Mouse (Mus musculus) left cerebral cortex, adult 8-10 months (tissue): ENCODE data around the gene Psmd8. TPM values are rescaled to one million over a fixed set of nuclear protein-coding genes. Genes with fewer than 3 reads are reported as not detected.
"Not testable (repeated sequence)": the region's sequence is repeated elsewhere in the genome, so short reads cannot be mapped to it uniquely, and the experiment has no call there.

ENCODE experiments used
- DNase-seq, 2 experiments: peaks; one replicate each; pipeline ENCODE4 v3.0.0; 2022; ENCODE audit warnings: low spot score in 2 of 2
- total RNA-seq, 4 experiments: library from RNA; stranded (reverse); gene quantifications; 2 replicates each; pipeline ENCODE4 v1.2.4; 2022

Psmd8 gene
- total RNA-seq, 4 experiments from 2014 or later, result 118 to 137 (median 127) TPM

- DNase-seq, result not testable (repeated sequence)
Measured at GRCm38 (mm10) chr7:29139237-29139636, 41.3 kb downstream of the Psmd8 start.

GRCm38 (mm10) chr7:29137429-29137828 is 43.1 kb downstream of the Psmd8 start:
- DNase-seq, result no peak

- no peak for DNase-seq
Measured at GRCm38 (mm10) chr7:29134693-29135386, 45.7 kb downstream of the Psmd8 start, which contains the start of gene Rasgrp4. Gene Rasgrp4, plus strand, starts transcription at chr7:29134851.

- DNase-seq, result no peak
Measured at GRCm38 (mm10) chr7:29134230-29134629, 46.3 kb downstream of the Psmd8 start.

GRCm38 (mm10) chr7:29128725-29129124 is 51.8 kb downstream of the Psmd8 start:
- DNase-seq, result no peak

- no peak for DNase-seq
Measured at GRCm38 (mm10) chr7:29126173-29126915, 54.2 kb downstream of the Psmd8 start.

GRCm38 (mm10) chr7:29124970-29125369 is 55.5 kb downstream of the Psmd8 start, which contains the start of gene Ryr1:
Gene Ryr1, minus strand, starts transcription at chr7:29125179.
- DNase-seq, result no peak

Other genes with a start within 250 kb of the Psmd8 start
- 100 to 1,000 TPM; 161 to 178 (median 177) TPM for gene Actn4, start 218.4 kb downstream of the Psmd8 start, total RNA-seq
- 100 to 1,000 TPM; 197 to 208 (median 204) TPM for gene Eif3k, start 198.8 kb downstream of the Psmd8 start, total RNA-seq
- gene Map4k1, start 198.7 kb downstream of the Psmd8 start, total RNA-seq, result 1 to 10 TPM in 3 of 4 experiments, under 1 TPM in 1; 0.99 to 3.7 (median 2.1) TPM
- 10 to 100 TPM in 1 of 4 experiments, 1 to 10 TPM in 3; 7.0 to 10.5 (median 9.2) TPM for gene Ryr1, start 55.5 kb downstream of the Psmd8 start, total RNA-seq
- gene Rasgrp4, start 45.9 kb downstream of the Psmd8 start, total RNA-seq, result 1 to 10 TPM in 2 of 4 experiments, under 1 TPM in 2; 0.68 to 1.3 (median 1.1) TPM
- 10 to 100 TPM; 34.8 to 36.2 (median 35.5) TPM for gene Fam98c, start 24.5 kb downstream of the Psmd8 start, total RNA-seq
- gene Ggn, start 10.5 kb downstream of the Psmd8 start, total RNA-seq, result 1 to 10 TPM in 1 of 4 experiments, under 1 TPM in 3; 0.54 to 1.7 (median 0.67) TPM
- gene Spred3, start 10.3 kb downstream of the Psmd8 start, total RNA-seq, result 10 to 100 TPM; 30.7 to 39.6 (median 38.9) TPM
- 1 to 10 TPM; 1.1 to 1.7 (median 1.4) TPM for gene Catsperg1, start 33.3 kb upstream of the Psmd8 start, total RNA-seq
- gene Kcnk6, start 51.8 kb upstream of the Psmd8 start, total RNA-seq, result 1 to 10 TPM; 2.6 to 5.0 (median 3.8) TPM
- 10 to 100 TPM; 50.5 to 55.8 (median 53.6) TPM for gene Yif1b, start 57.6 kb upstream of the Psmd8 start, total RNA-seq
- not detected for gene 2200002D01Rik, start 67.8 kb upstream of the Psmd8 start, total RNA-seq
- 10 to 100 TPM; 27.9 to 38.2 (median 33.0) TPM for gene Spint2, start 101.2 kb upstream of the Psmd8 start, total RNA-seq
- gene Ppp1r14a, start 108.6 kb upstream of the Psmd8 start, total RNA-seq, result 10 to 100 TPM; 35.3 to 41.0 (median 39.8) TPM
- gene Dpf1, start 123.2 kb upstream of the Psmd8 start, total RNA-seq, result 100 to 1,000 TPM in 2 of 4 experiments, 10 to 100 TPM in 2; 87.4 to 112 (median 99.7) TPM